Mouse (Mus musculus): ENCODE data around the gene Olfr1197.

Gene Olfr1197

DNA sequence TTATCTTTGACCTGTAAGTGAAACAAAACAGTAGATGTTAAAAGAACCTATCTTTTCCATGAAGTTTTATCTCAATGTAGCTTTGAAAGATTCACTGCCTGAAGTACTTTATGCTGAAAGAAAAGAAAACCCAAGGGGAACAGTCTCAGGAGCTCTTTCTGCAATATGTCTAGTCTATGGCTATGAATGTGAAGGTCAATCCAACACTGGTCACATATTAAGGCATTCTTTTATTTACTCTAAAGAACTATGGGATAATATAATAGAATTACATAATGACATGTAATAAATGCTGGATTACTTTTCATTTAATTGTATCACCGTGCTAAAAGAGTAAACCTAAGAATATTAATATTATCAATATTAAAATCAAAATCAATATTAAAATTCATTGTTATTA lies at the start of gene Olfr1197:
Gene Olfr1197, minus strand, starts transcription at position 101 of the 400 bp plus-strand sequence.
- no peak for DNase-seq (ENCODE audit: low read depth)

DNA sequence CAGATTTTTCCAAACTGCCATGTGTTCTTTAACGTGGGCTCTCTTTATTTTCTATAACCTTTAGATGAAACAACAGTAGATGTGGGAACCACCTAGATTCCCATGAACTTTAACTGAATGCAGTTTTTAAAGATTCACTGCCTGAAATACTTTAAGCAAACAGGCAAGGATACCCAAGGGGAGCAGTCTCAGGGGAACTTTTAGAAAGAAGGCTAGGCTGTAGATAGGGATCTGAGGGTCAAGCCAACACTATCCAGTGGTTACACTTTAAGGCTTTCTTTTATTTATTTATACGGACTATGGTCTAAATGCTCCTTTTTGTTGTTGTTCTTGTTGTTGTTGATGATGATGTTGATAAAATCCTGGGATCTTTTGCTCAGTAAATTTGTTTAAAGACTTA lies 38.2 kb upstream of the Olfr1197 start, which contains the start of gene Olfr1200:
Gene Olfr1200, minus strand, starts transcription at position 101 of the 400 bp plus-strand sequence.
- no peak for DNase-seq (ENCODE audit: low read depth)

DNA sequence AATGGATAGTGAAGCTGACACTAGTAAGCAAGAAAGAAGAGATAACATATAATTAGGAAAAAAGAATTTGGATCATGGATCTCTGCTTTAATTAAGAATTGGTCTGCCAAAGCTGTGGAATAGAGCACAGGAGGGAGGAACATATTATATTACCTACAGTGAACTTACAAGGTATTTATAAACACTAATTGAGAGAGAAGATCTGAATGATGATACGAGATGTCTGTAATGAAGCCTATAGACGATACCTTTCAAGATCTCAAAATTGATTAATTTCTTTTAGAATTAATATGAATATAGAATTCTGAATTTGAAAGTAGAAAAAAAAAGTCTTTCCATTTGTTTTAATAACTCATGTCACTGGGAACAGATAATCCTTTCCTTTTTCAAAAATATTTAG lies 28.2 kb upstream of the Olfr1197 start, which contains the start of gene Olfr1199:
Gene Olfr1199, minus strand, starts transcription at position 101 of the 400 bp plus-strand sequence.
- DNase-seq (ENCODE audit: low read depth) = no peak

DNA sequence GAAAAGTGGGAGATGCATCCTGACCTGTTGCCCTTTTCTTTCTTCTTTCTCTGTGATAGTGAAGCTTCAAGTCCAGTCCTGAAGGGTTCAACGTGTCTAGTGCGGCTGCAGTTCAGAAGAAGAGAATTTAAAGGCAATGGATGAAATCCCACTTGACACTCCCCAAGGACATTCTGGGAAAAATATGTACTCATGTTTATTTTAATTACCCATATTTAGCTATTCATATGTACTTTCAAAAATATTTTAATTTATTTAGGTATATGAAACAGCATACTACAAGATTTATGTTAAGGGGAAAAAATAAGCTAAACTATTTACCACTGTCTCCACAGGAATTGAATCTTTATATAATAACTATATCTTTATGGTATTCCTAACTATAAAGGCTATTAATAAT lies 19.1 kb upstream of the Olfr1197 start, which contains the start of gene Olfr1198:
Gene Olfr1198, minus strand, starts transcription at position 101 of the 400 bp plus-strand sequence.
- DNase-seq (ENCODE audit: low read depth) = no peak

DNA sequence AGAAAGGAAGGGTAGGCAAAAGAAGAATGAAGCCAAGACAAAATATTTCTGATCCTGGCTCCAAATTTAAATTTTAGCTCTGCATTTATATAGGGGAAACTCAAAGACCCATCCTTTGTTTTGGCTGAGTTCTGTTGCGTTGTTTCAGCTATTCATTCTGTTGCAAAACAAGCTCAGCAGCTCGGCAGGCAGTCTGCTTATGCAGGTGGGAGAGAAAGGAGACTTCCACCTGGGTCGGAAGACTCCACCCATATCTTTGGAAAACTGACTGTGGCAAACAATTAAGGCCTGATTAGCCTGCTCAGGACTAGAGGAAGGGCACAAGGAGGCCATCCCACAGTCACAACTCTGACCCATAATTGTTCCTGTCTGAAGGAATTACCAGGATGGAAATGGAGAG lies 11.2 kb upstream of the Olfr1197 start:
- DNase-seq (ENCODE audit: low read depth) = no peak

DNA sequence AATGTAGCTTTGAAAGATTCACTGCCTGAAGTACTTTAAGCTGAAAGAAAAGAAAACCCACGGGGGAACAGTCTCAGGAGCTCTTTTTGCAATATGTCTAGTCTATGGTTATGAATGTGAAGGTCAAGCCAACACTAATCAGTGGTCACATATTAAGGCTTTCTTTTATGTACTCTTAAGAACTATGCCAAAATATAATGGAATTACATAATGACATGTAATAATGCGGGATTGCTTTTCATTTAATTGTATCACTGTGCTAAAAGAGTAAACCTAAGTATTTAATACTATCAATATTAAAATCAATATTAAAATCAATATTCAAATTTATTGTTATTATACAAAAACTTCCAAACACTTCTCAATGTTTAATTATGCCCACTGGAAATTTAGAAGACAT lies 27.7 kb downstream of the Olfr1197 start, which contains the start of gene Olfr1196:
Gene Olfr1196, minus strand, starts transcription at position 101 of the 400 bp plus-strand sequence.
- no peak for DNase-seq (ENCODE audit: low read depth)

DNA sequence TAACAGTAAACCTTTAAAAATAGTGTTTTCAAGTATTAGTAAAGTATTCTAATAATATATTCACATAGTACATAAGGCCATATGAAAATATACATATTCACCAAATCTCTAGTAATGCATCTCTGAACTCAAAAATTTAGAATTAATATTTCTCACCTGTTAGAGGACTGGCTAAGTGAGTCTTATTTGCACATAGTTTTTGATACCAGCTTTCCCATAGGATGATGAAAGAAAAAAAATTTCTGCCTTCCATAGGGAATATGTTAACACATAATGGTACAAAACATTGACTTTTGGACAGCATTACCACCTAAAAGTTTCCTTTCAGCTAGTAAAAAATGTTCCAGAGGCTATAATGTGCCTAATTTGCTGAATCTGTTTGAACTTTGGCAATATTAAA lies 43.1 kb downstream of the Olfr1197 start, which contains the start of gene Olfr1195:
Gene Olfr1195, minus strand, starts transcription at position 101 of the 400 bp plus-strand sequence.
- DNase-seq (ENCODE audit: low read depth) = no peak

All from NIH3T3 (cell line).